15 mouse cellular contexts compared by ENCODE assay signal in the genomic region with DNA sequence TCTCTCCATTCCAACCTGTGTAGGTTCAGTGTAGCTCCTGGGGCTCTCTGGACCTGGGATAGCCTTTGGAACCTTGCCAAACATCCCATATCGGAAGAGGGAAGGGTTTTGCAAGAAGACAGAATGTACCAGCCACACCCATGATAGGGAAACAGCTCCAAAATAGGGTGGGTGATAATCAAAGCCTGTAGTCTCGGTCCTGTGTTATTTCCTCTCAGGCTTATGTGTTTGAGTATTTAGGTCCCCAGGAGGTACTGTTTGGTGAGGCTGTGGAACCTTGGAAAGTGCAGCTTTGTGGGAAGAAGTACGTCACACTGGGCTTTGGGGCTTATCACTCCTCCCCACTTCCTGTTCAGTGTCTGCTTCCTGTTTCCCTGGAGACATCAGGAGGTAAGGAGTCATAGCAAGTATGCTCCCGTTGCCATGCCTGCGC. TPM values are rescaled to one million over a fixed set of nuclear protein-coding genes. Genes with fewer than 3 reads are reported as not detected.
A peak's percentile ranks its signal among the peaks of the same experiment; 100 is the strongest.
DNase-seq lines count a peak whose midpoint lies in the region; ATAC-seq lines count a peak whose summit lies in the region.
"Had no signal": no experiment of that assay in that cellular context is flagged by ENCODE, and none has a peak within 500 bp of the region (broad histone marks: within the 10 kb centered on the region; RNA-seq: fewer than 3 reads in every experiment).

No protein-coding gene starts in this region.

- H3K4me3 ChIP-seq in hindbrain, embryonic 13.5 days, result no peak overlapping the region
- no peak overlapping the region for H3K4me3 ChIP-seq in hindbrain, embryonic 11.5 days (ENCODE audit: low read depth, low read length)
- no peak overlapping the region for H3K4me3 ChIP-seq in heart, embryonic 13.5 days
- H3K4me3 ChIP-seq: erythroblast, embryonic 14.5 days; myocyte had no signal

- H3K4me2 ChIP-seq in hindbrain, embryonic 13.5 days, result no peak overlapping the region
- no peak overlapping the region for H3K4me2 ChIP-seq in hindbrain, embryonic 11.5 days (replicated peaks; ENCODE audit: low read depth, low read length)
- no peak overlapping the region for H3K4me2 ChIP-seq in heart, embryonic 13.5 days

- no peaks in the 10 kb centered on the region for H3K9me3 ChIP-seq in hindbrain, embryonic 13.5 days
- no peaks in the 10 kb centered on the region for H3K9me3 ChIP-seq in hindbrain, embryonic 11.5 days (ENCODE audit: control insufficient read depth, low read length)
- H3K9me3 ChIP-seq in heart, embryonic 13.5 days, result no peaks in the 10 kb centered on the region

- DNase-seq in hindbrain, embryonic 11.5 days (ENCODE audit: low spot score), result no peak
- DNase-seq in R1 (ENCODE audit: low read depth, low spot score), result peak; percentile 46
- DNase-seq in cerebellum, postnatal 4 days (ENCODE audit: low spot score in 2 of 2), result no peak
- DNase-seq in cerebellum, adult 8-10 months, result no peak
- no peak for DNase-seq in ovary, postnatal 10 days (ENCODE audit: low spot score)
- DNase-seq: cerebellum, adult 18-20 months; embryo, embryonic 11 days; kidney, postnatal 25 days; layer of hippocampus, postnatal 36 days; right cerebral cortex, postnatal 4 days had no signal

- no peak overlapping the region for H3K27ac ChIP-seq in hindbrain, embryonic 13.5 days
- H3K27ac ChIP-seq in hindbrain, embryonic 11.5 days (ENCODE audit: low read depth, low read length), result no peak overlapping the region
- 0 out of 2 replicates have a peak overlapping the region, but pooled peaks have one; percentile 20 for H3K27ac ChIP-seq in heart, embryonic 13.5 days (replicated peaks)

- H3K4me1 ChIP-seq in hindbrain, embryonic 13.5 days (replicated peaks), result peaks cover 19% of the 10 kb centered on the region
- no peaks in the 10 kb centered on the region for H3K4me1 ChIP-seq in hindbrain, embryonic 11.5 days (replicated peaks; ENCODE audit: control insufficient read depth, insufficient read depth, low read length)
- H3K4me1 ChIP-seq in heart, embryonic 13.5 days, result peaks cover 20% of the 10 kb centered on the region

- H3K27me3 ChIP-seq in hindbrain, embryonic 13.5 days, result no peaks in the 10 kb centered on the region
- no peaks in the 10 kb centered on the region for H3K27me3 ChIP-seq in hindbrain, embryonic 11.5 days (ENCODE audit: control insufficient read depth, insufficient read depth, low read length)
- no peaks in the 10 kb centered on the region for H3K27me3 ChIP-seq in heart, embryonic 13.5 days (replicated peaks)

- WGBS in hindbrain, embryonic 13.5 days, result 82% methylated on average over 5 of the region's 5 CpGs
- WGBS in hindbrain, embryonic 11.5 days, result 86% methylated on average over 5 of the region's 5 CpGs
- WGBS in heart, embryonic 13.5 days, result 41% methylated on average over 5 of the region's 5 CpGs

- H3K36me3 ChIP-seq in hindbrain, embryonic 13.5 days, result 0 out of 2 replicates have a peak, but pooled peaks cover 3% of the 10 kb centered on the region
- H3K36me3 ChIP-seq in hindbrain, embryonic 11.5 days (ENCODE audit: control insufficient read depth, insufficient read depth, low read length), result no peaks in the 10 kb centered on the region
- H3K36me3 ChIP-seq in heart, embryonic 13.5 days, result no peaks in the 10 kb centered on the region

- H3K9ac ChIP-seq in hindbrain, embryonic 13.5 days, result no peak overlapping the region
- H3K9ac ChIP-seq in hindbrain, embryonic 11.5 days (ENCODE audit: low read depth, low read length), result no peak overlapping the region
- H3K9ac ChIP-seq in heart, embryonic 13.5 days, result no peak overlapping the region

- 0 out of 2 replicates have a peak, but pooled peaks have one; percentile 10 for ATAC-seq in hindbrain, embryonic 13.5 days (ENCODE audit: low FRiP score)
- ATAC-seq in hindbrain, embryonic 11.5 days (ENCODE audit: low FRiP score), result no peak
- ATAC-seq in heart, embryonic 13.5 days (ENCODE audit: extremely low read depth, insufficient number of reproducible peaks, low FRiP score, low TSS enrichment), result no peak
- ATAC-seq in megakaryocyte, adult 5-6 weeks (ENCODE audit: poor library complexity, severe bottlenecking), result peak; percentile 60; the same call in 1 of the 2 replicates

RNA-seq across cellular contexts. Expression of a gene that starts 42.7 kb away (rescaled TPM):
- polyA plus RNA-seq in hindbrain, embryonic 13.5 days (2015; fragmentation: Nextera tagmentation; extraction: Ambion mirVana), result 36.9 and 37.9 TPM in 2 replicates
- polyA plus RNA-seq in hindbrain, embryonic 11.5 days (2014; fragmentation: Nextera tagmentation; extraction: Ambion mirVana), result 19.6 and 39.5 TPM in 2 replicates
- polyA plus RNA-seq in heart, embryonic 13.5 days (2015; fragmentation: Nextera tagmentation; extraction: Ambion mirVana), result 7.5 and 8.2 TPM in 2 replicates
- total RNA-seq in megakaryocyte, adult 5-6 weeks (2015), result 5.7 and 6.2 TPM in 2 replicates
- 3.7 and 5.2 TPM in 2 replicates for total RNA-seq in megakaryocyte, adult 5-6 weeks (2017)

Comparison
In these comparisons a context has a peak if more than half of its experiments do, and no peak if none do; other contexts are left out.
1. ATAC-seq: peak in hindbrain, embryonic 13.5 days (single experiment) and megakaryocyte, adult 5-6 weeks (single experiment); none in hindbrain, embryonic 11.5 days (single experiment) and heart, embryonic 13.5 days (single experiment).